Comparison of ENCODE assay signal across 19 mouse cellular contexts in genomic region chr10:90779561-90780400, GRCm38 (mm10).
A peak's percentile ranks its signal among the peaks of the same experiment; 100 is the strongest.
DNase-seq lines count a peak whose midpoint lies in the region; ATAC-seq lines count a peak whose summit lies in the region.
"Had no signal": no experiment of that assay in that cellular context is flagged by ENCODE, and none has a peak within 500 bp of the region (broad histone marks: within the 10 kb centered on the region; RNA-seq: fewer than 3 reads in every experiment).

No protein-coding gene starts in this region.

- H3K27me3 ChIP-seq in hindbrain, embryonic 16.5 days (replicated peaks; ENCODE audit: control insufficient read depth, insufficient read depth, low read length) = no peaks in the 10 kb centered on the region
- H3K27me3 ChIP-seq in hindbrain, embryonic 10.5 days (ENCODE audit: insufficient read depth, poor library complexity, severe bottlenecking) = no peaks in the 10 kb centered on the region
- H3K27me3 ChIP-seq in limb, embryonic 15.5 days = no peaks in the 10 kb centered on the region
- H3K27me3 ChIP-seq in limb, embryonic 10.5 days (ENCODE audit: low read depth, poor library complexity, severe bottlenecking) = no peaks in the 10 kb centered on the region
- H3K27me3 ChIP-seq: forebrain, embryonic 15.5 days; heart, embryonic 13.5 days; kidney, embryonic 15.5 days; midbrain, embryonic 15.5 days had no signal

- no peaks in the 10 kb centered on the region for H3K4me1 ChIP-seq in hindbrain, embryonic 16.5 days (ENCODE audit: control insufficient read depth, insufficient read depth, low read depth, low read length)
- H3K4me1 ChIP-seq in hindbrain, embryonic 10.5 days (replicated peaks) = 0 out of 2 replicates have a peak, but pooled peaks cover 3% of the 10 kb centered on the region
- no peaks in the 10 kb centered on the region for H3K4me1 ChIP-seq in limb, embryonic 15.5 days
- no peaks in the 10 kb centered on the region for H3K4me1 ChIP-seq in limb, embryonic 10.5 days
- H3K4me1 ChIP-seq: forebrain, embryonic 15.5 days; heart, embryonic 13.5 days; kidney, embryonic 15.5 days; midbrain, embryonic 15.5 days had no signal

- peak; percentile 35; the same call in 1 of the 2 replicates for ATAC-seq in hindbrain, embryonic 16.5 days
- peak; percentile 30; the same call in 1 of the 2 replicates for ATAC-seq in limb, embryonic 15.5 days (ENCODE audit: insufficient number of reproducible peaks, low FRiP score, low TSS enrichment, low read depth)
- ATAC-seq: forebrain, embryonic 15.5 days; liver, postnatal 0 days; midbrain, embryonic 15.5 days had no signal

- H3K36me3 ChIP-seq in hindbrain, embryonic 16.5 days (ENCODE audit: control insufficient read depth, insufficient read depth, low read length) = no peaks in the 10 kb centered on the region
- no peaks in the 10 kb centered on the region for H3K36me3 ChIP-seq in hindbrain, embryonic 10.5 days
- H3K36me3 ChIP-seq in limb, embryonic 15.5 days = no peaks in the 10 kb centered on the region
- H3K36me3 ChIP-seq in limb, embryonic 10.5 days = no peaks in the 10 kb centered on the region
- H3K36me3 ChIP-seq: forebrain, embryonic 15.5 days; heart, embryonic 13.5 days; kidney, embryonic 15.5 days; midbrain, embryonic 15.5 days had no signal

- no peak for DNase-seq in hindbrain, embryonic 10.5 days (ENCODE audit: low spot score)
- DNase-seq in limb, embryonic 10.5 days (ENCODE audit: low spot score) = no peak
- peak; percentile 96 for DNase-seq in R1 (ENCODE audit: low read depth, low spot score)
- DNase-seq in thymus, postnatal 36 days = no peak
- DNase-seq in heart, adult 11 months = no peak
- DNase-seq: cerebellum, adult 9-10 months; gastrocnemius, adult 2 months; heart, adult 18-20 months; layer of hippocampus, postnatal 36 days; liver, postnatal 0 days; lung, postnatal 10 days; right cerebral cortex, postnatal 25 days; thymus, postnatal 4 days had no signal

- no peak overlapping the region for H3K27ac ChIP-seq in hindbrain, embryonic 16.5 days (ENCODE audit: low read depth, low read length)
- H3K27ac ChIP-seq in hindbrain, embryonic 10.5 days = no peak overlapping the region
- no peak overlapping the region for H3K27ac ChIP-seq in limb, embryonic 15.5 days
- H3K27ac ChIP-seq in limb, embryonic 10.5 days = no peak overlapping the region
- H3K27ac ChIP-seq: forebrain, embryonic 15.5 days; gastrocnemius, adult 2 months; heart, embryonic 13.5 days; kidney, embryonic 15.5 days; midbrain, embryonic 15.5 days had no signal

- no peak overlapping the region for H3K9ac ChIP-seq in hindbrain, embryonic 16.5 days (ENCODE audit: low read depth, low read length)
- H3K9ac ChIP-seq in limb, embryonic 15.5 days = no peak overlapping the region
- H3K9ac ChIP-seq: forebrain, embryonic 15.5 days; heart, embryonic 13.5 days; kidney, embryonic 15.5 days; liver, postnatal 0 days; midbrain, embryonic 15.5 days had no signal

- H3K4me2 ChIP-seq in hindbrain, embryonic 16.5 days (ENCODE audit: low read length) = no peak overlapping the region
- H3K4me2 ChIP-seq in limb, embryonic 15.5 days = no peak overlapping the region
- H3K4me2 ChIP-seq: forebrain, embryonic 15.5 days; heart, embryonic 13.5 days; kidney, embryonic 15.5 days; midbrain, embryonic 15.5 days had no signal

- no peak overlapping the region for H3K4me3 ChIP-seq in hindbrain, embryonic 16.5 days (ENCODE audit: low read length)
- no peak overlapping the region for H3K4me3 ChIP-seq in hindbrain, embryonic 10.5 days
- no peak overlapping the region for H3K4me3 ChIP-seq in limb, embryonic 15.5 days
- H3K4me3 ChIP-seq in limb, embryonic 10.5 days = no peak overlapping the region
- H3K4me3 ChIP-seq: forebrain, embryonic 15.5 days; gastrocnemius, adult 2 months; heart, embryonic 13.5 days; kidney, embryonic 15.5 days; midbrain, embryonic 15.5 days had no signal

- 53% methylated on average over 13 of the region's 13 CpGs for WGBS in hindbrain, embryonic 16.5 days
- WGBS in hindbrain, embryonic 10.5 days = 56% methylated on average over 13 of the region's 13 CpGs
- 52% methylated on average over 13 of the region's 13 CpGs for WGBS in limb, embryonic 15.5 days
- 66% methylated on average over 13 of the region's 13 CpGs for WGBS in limb, embryonic 10.5 days

- H3K9me3 ChIP-seq in hindbrain, embryonic 16.5 days (ENCODE audit: control insufficient read depth, low read length) = no peaks in the 10 kb centered on the region
- no peaks in the 10 kb centered on the region for H3K9me3 ChIP-seq in hindbrain, embryonic 10.5 days
- no peaks in the 10 kb centered on the region for H3K9me3 ChIP-seq in limb, embryonic 15.5 days
- no peaks in the 10 kb centered on the region for H3K9me3 ChIP-seq in limb, embryonic 10.5 days (replicated peaks)
- H3K9me3 ChIP-seq: forebrain, embryonic 15.5 days; heart, embryonic 13.5 days; kidney, embryonic 15.5 days; midbrain, embryonic 15.5 days had no signal
